Mouse (Mus musculus) stomach, embryonic 14.5 days (tissue): ENCODE measurements around the gene Prkca. TPM values are rescaled to one million over a fixed set of nuclear protein-coding genes. Genes with fewer than 3 reads are reported as not detected.

Experiments used
- ATAC-seq: fragments of 200-750 bp; cut with Nextera tagmentation; 2 replicates; pipeline ENCODE4 v1.8.0; 2017; ENCODE audit warnings: low read depth, moderate TSS enrichment; ENCODE audit not compliant: insufficient number of reproducible peaks, insufficient read depth, low FRiP score
- H3K27ac ChIP-seq: fragments of 300-500 bp; sonication (generic); 2 replicates; pipeline ENCODE4 v1.5.1; 2014; ENCODE audit warnings: mild to moderate bottlenecking, low read length, moderate library complexity, mixed read lengths
- H3K27me3 ChIP-seq: fragments of 300-500 bp; sonication (generic); 2 replicates; pipeline ENCODE4 v1.6.1; 2014; ENCODE audit warnings: low read length, control low read depth, mixed read lengths; ENCODE audit not compliant: control insufficient read depth, insufficient read depth
- H3K36me3 ChIP-seq: fragments of 300-500 bp; sonication (generic); 2 replicates; pipeline ENCODE4 v1.6.1; 2014; ENCODE audit warnings: mild to moderate bottlenecking, control low read depth, low read length, moderate library complexity, mixed read lengths; ENCODE audit not compliant: control insufficient read depth, insufficient read depth
- H3K4me1 ChIP-seq: fragments of 300-500 bp; sonication (generic); 2 replicates; pipeline ENCODE4 v1.6.1; 2014; ENCODE audit warnings: low read length, control low read depth, mixed read lengths; ENCODE audit not compliant: control insufficient read depth, insufficient read depth
- H3K4me2 ChIP-seq: fragments of 300-500 bp; sonication (generic); replicated peaks from 2 replicates; pipeline ENCODE4 v1.6.1; 2014; ENCODE audit warnings: low read depth, low read length, control low read depth
- H3K4me3 ChIP-seq: fragments of 300-500 bp; sonication (generic); 2 replicates; pipeline ENCODE4 v1.5.1; 2014; ENCODE audit warnings: low read depth, low read length, control low read depth
- H3K9ac ChIP-seq: fragments of 300-500 bp; sonication (generic); replicated peaks from 2 replicates; pipeline ENCODE4 v1.6.1; 2014; ENCODE audit warnings: low read depth, mild to moderate bottlenecking, control low read depth, low read length, moderate library complexity, mixed read lengths
- H3K9me3 ChIP-seq: fragments of 300-500 bp; sonication (generic); 2 replicates; pipeline ENCODE4 v1.6.1; 2016; ENCODE audit warnings: low read depth, low read length, control low read depth; ENCODE audit not compliant: control insufficient read depth
- WGBS: fragments of 180-500 bp; shearing (Covaris S2); extraction: QIAGEN DNeasy Blood & Tissue Kit; methylation state at CpG from one replicate; pipeline ENCODE4 v1.1.7; 2014; 5-methylcytosine and 5-hydroxymethylcytosine counted together
- polyA plus RNA-seq: library from polyadenylated mRNA; unstranded; fragments of >200 nt; fragmentation: Nextera tagmentation; extraction: Ambion mirVana; gene quantifications from 2 replicates; pipeline ENCODE4 v1.2.1, GENCODE M21; 2014

Prkca gene
- polyA plus RNA-seq, 1 experiment from 2014 or later: 8.6 TPM

DNA sequence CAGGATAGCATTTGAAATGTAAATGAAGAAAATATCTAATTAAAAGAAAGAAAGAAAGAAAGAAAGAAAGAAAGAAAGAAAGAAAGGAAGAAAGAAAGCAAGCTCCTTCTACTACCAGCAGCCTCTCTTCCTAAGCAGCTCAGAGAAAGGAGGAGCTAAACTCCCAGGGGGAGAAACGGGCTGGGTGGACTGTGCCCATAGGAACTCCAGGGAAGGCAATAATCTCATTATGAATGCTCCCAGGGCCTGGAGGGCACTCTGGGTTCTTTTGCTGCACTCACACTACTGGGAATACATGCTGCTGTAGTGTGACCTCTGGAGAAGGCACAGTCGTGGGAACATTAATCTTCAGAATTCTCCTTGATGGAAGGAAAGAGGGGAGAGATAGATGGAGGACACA lies 107.5 kb downstream of the Prkca start:
- Histone ChIP-seq H3K4me1 (0 out of 2 replicates have a peak, but pooled peaks cover 8% of the 10 kb centered on the region), H3K4me3 (no peak overlapping the region), H3K36me3 (no peaks in the 10 kb centered on the region), H3K4me2 (no peak overlapping the region), H3K9ac (no peak overlapping the region), H3K27me3 (no peaks in the 10 kb centered on the region), H3K9me3 (no peaks in the 10 kb centered on the region), H3K27ac (no peak overlapping the region)
- ATAC-seq: no peak
- WGBS: 23% methylated on average over 2 of the region's 2 CpGs

DNA sequence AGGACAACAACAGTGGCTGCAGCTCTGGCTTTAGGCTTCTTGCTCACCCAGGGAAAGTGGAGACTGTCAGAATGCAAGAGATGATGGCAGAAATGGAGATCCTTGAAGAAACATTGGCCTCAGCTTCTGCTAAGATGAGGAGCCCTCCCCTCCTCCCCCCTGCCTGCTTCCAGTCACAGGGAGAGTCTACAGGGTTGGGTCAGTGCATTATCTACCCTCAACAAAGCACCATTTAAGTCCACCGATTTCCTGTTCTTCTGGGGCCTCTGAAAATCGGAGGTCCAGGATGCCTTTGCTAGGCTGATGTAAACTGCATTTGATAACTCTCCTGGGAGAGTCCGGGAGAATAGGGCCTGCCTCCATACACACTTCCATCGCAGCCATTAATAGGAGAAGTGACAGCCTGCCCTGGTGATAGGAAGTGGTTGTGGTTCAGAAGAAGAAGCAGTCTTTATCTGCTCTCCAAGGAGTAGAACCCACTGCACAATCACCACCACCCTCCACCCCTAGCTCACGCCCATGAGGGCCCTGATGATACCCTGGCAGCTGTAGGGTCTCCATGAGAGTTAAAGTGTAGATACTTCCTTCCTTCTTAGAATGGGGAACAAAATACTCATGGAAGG lies 108.5 kb downstream of the Prkca start:
- no peaks in the 10 kb centered on the region for H3K27me3 ChIP-seq
- no peaks in the 10 kb centered on the region for H3K36me3 ChIP-seq
- no peak overlapping the region for H3K9ac ChIP-seq
- no peak for ATAC-seq
- 60% methylated on average over 5 of the region's 5 CpGs for WGBS
- H3K27ac ChIP-seq: no peak overlapping the region
- H3K4me3 ChIP-seq: no peak overlapping the region
- H3K4me1 ChIP-seq: 0 out of 2 replicates have a peak, but pooled peaks cover 8% of the 10 kb centered on the region
- no peaks in the 10 kb centered on the region for H3K9me3 ChIP-seq
- H3K4me2 ChIP-seq: no peak overlapping the region

GRCm38 (mm10) chr11:108233015-108233414 lies 110.7 kb downstream of the Prkca start:
- Histone ChIP-seq H3K27ac (no peak overlapping the region), H3K9ac (no peak overlapping the region), H3K27me3 (no peaks in the 10 kb centered on the region), H3K9me3 (no peaks in the 10 kb centered on the region), H3K36me3 (no peaks in the 10 kb centered on the region), H3K4me2 (no peak overlapping the region), H3K4me3 (no peak overlapping the region), H3K4me1 (no peaks in the 10 kb centered on the region)
- no peak for ATAC-seq
- 69% methylated on average over 5 of the region's 5 CpGs for WGBS

DNA sequence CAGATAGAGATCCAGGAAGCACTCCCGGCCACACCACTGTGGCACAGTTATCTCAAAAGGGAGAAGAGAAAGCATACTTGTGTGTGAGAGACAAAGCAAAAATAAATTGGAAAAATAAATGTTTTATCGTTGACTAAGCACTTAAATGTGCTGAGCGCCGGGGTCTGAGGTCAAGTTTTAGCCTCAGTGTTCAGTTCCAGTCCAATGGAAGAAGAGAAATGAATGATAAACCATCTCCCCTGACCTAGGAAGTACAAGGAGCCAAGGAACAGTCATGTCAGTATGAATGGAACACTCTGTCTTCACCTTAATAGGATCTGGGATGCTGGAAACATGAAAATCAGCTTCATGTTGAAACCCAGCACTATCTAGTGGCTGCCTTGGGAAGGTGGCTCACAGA lies 113.6 kb downstream of the Prkca start:
- 90% methylated on average over 4 of the region's 4 CpGs for WGBS
- Histone ChIP-seq H3K27ac (no peak overlapping the region), H3K36me3 (no peaks in the 10 kb centered on the region), H3K9me3 (no peaks in the 10 kb centered on the region), H3K27me3 (no peaks in the 10 kb centered on the region), H3K9ac (no peak overlapping the region), H3K4me1 (no peaks in the 10 kb centered on the region), H3K4me2 (no peak overlapping the region), H3K4me3 (no peak overlapping the region)
- no peak for ATAC-seq

- WGBS: 75% methylated on average over 8 of the region's 8 CpGs
- Histone ChIP-seq H3K4me3 (no peak overlapping the region), H3K4me2 (no peak overlapping the region), H3K36me3 (no peaks in the 10 kb centered on the region), H3K4me1 (0 out of 2 replicates have a peak, but pooled peaks cover 3% of the 10 kb centered on the region), H3K27me3 (no peaks in the 10 kb centered on the region), H3K27ac (no peak overlapping the region), H3K9me3 (no peaks in the 10 kb centered on the region), H3K9ac (no peak overlapping the region)
- no peak for ATAC-seq
These were observed 114.4 kb downstream of the Prkca start for GRCm38 (mm10) chr11:108229176-108229946.

DNA sequence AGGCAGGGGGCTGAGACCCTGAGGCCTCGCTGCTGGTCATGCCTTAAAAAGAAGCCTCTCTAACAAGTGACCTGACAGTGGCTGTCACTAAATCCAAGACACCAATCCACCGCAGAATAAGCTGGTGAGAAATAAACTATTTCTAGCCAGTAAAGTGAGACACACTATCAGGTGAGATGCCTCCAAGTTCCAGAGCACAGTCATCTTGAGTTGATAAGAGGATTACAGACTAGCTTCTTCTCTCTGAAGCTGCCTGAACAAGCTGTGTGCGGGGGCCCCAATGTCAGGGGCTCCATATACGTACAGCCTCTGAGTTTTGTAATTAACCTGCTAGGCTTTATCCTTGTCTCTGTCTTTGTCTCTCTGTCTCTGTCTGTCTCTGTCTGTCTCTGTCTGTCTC lies 115.2 kb downstream of the Prkca start:
- ATAC-seq: no peak
- no peaks in the 10 kb centered on the region for H3K27me3 ChIP-seq
- no peak overlapping the region for H3K4me3 ChIP-seq
- H3K36me3 ChIP-seq: no peaks in the 10 kb centered on the region
- no peaks in the 10 kb centered on the region for H3K9me3 ChIP-seq
- H3K27ac ChIP-seq: no peak overlapping the region
- H3K9ac ChIP-seq: no peak overlapping the region
- WGBS: 84% methylated on average over 4 of the region's 4 CpGs
- H3K4me2 ChIP-seq: no peak overlapping the region
- H3K4me1 ChIP-seq: 0 out of 2 replicates have a peak, but pooled peaks cover 3% of the 10 kb centered on the region

- Histone ChIP-seq H3K4me1 (0 out of 2 replicates have a peak, but pooled peaks cover 3% of the 10 kb centered on the region), H3K36me3 (no peaks in the 10 kb centered on the region), H3K4me3 (no peak overlapping the region), H3K9ac (no peak overlapping the region), H3K9me3 (no peaks in the 10 kb centered on the region), H3K4me2 (no peak overlapping the region), H3K27ac (no peak overlapping the region), H3K27me3 (no peaks in the 10 kb centered on the region)
- ATAC-seq: no peak
- 96% methylated on average over 5 of the region's 5 CpGs for WGBS
These were observed 117.5 kb downstream of the Prkca start for GRCm38 (mm10) chr11:108226248-108226647.

DNA sequence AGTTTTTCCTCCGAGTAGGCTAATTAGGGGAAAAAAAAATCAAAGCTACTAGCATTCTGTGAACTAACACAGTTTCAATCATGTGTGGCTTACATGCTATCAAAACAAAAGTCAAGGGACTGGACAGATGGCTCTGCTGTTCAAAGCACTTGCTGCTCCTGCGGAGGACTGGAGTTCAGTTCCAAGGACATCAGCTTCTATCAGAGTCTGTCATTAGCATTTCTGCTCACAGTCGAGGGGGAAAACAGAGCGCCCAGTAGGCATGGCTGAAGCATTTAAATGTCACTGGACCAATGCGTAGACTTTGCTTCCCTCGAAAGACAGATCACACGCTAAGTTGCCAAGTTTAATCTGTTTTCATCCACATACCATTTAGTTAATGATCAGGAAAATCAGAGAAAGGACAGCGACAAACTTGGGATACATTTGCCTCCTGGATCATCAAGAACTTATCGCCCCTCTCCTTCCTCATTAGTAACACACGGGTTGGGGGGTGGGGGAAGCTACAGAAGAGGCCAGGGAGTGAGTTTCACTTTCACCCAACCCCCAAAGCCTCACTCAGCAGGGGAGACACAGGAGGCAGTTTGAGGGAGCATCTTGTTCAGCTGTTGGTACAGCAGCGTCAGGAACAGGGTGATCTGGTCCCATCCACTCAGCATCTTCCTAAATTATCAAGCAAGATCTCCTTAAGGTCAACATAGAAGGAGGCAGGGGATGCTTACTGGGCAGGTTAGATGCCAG lies 119.3 kb downstream of the Prkca start:
- no peak overlapping the region for H3K4me3 ChIP-seq
- WGBS: 46% methylated on average over 11 of the region's 11 CpGs
- 0 out of 2 replicates have a peak, but pooled peaks cover 3% of the 10 kb centered on the region for H3K4me1 ChIP-seq
- no peak overlapping the region for H3K27ac ChIP-seq
- H3K36me3 ChIP-seq: no peaks in the 10 kb centered on the region
- no peak overlapping the region for H3K4me2 ChIP-seq
- no peaks in the 10 kb centered on the region for H3K27me3 ChIP-seq
- H3K9ac ChIP-seq: no peak overlapping the region
- H3K9me3 ChIP-seq: no peaks in the 10 kb centered on the region
- ATAC-seq: no peak
